Mouse (Mus musculus): ENCODE results near the gene Macrod2.

The Macrod2 gene

GRCm38 (mm10) chr2:141323956-141324460, 928.9 kb downstream of the Macrod2 start:
- TF ChIP-seq GATA4 (IDR thresholded peaks at IDR 0.05; ENCODE audit: insufficient replicate concordance, low read length) = no peak

- no peak for TF ChIP-seq GATA4 (IDR thresholded peaks at IDR 0.05; ENCODE audit: insufficient replicate concordance, low read length)
These were observed 932.2 kb downstream of the Macrod2 start for GRCm38 (mm10) chr2:141327296-141327695.

GRCm38 (mm10) chr2:141337708-141338107, 942.6 kb downstream of the Macrod2 start:
- no peak for TF ChIP-seq GATA4 (IDR thresholded peaks at IDR 0.05; ENCODE audit: insufficient replicate concordance, low read length)

- no peak for TF ChIP-seq GATA4 (IDR thresholded peaks at IDR 0.05; ENCODE audit: insufficient replicate concordance, low read length)
These were observed 949.0 kb downstream of the Macrod2 start for GRCm38 (mm10) chr2:141343988-141344535.

- no peak for TF ChIP-seq GATA4 (IDR thresholded peaks at IDR 0.05; ENCODE audit: insufficient replicate concordance, low read length)
These were observed 957.5 kb downstream of the Macrod2 start for GRCm38 (mm10) chr2:141352623-141353022.

GRCm38 (mm10) chr2:141388632-141389031, 993.5 kb downstream of the Macrod2 start:
- TF ChIP-seq GATA4 (IDR thresholded peaks at IDR 0.05; ENCODE audit: insufficient replicate concordance, low read length) = no peak

- no peak for TF ChIP-seq GATA4 (IDR thresholded peaks at IDR 0.05; ENCODE audit: insufficient replicate concordance, low read length)
These were observed 996.1 kb downstream of the Macrod2 start for GRCm38 (mm10) chr2:141391229-141391628.

GRCm38 (mm10) chr2:141394806-141395205, 999.7 kb downstream of the Macrod2 start:
- no peak for TF ChIP-seq GATA4 (IDR thresholded peaks at IDR 0.05; ENCODE audit: insufficient replicate concordance, low read length)

GRCm38 (mm10) chr2:141408766-141409165, 1013.7 kb downstream of the Macrod2 start:
- TF ChIP-seq GATA4 (IDR thresholded peaks at IDR 0.05; ENCODE audit: insufficient replicate concordance, low read length) = no peak

GRCm38 (mm10) chr2:141416436-141416835, 1021.3 kb downstream of the Macrod2 start:
- TF ChIP-seq GATA4 (IDR thresholded peaks at IDR 0.05; ENCODE audit: insufficient replicate concordance, low read length) = no peak

GRCm38 (mm10) chr2:141416855-141417544, 1021.9 kb downstream of the Macrod2 start:
- no peak for TF ChIP-seq GATA4 (IDR thresholded peaks at IDR 0.05; ENCODE audit: insufficient replicate concordance, low read length)

GRCm38 (mm10) chr2:141419806-141420205, 1024.7 kb downstream of the Macrod2 start:
- no peak for TF ChIP-seq GATA4 (IDR thresholded peaks at IDR 0.05; ENCODE audit: insufficient replicate concordance, low read length)

- TF ChIP-seq GATA4 (IDR thresholded peaks at IDR 0.05; ENCODE audit: insufficient replicate concordance, low read length) = no peak
These were observed 1039.0 kb downstream of the Macrod2 start for GRCm38 (mm10) chr2:141434084-141434483.

- TF ChIP-seq GATA4 (IDR thresholded peaks at IDR 0.05; ENCODE audit: insufficient replicate concordance, low read length) = no peak
These were observed 1039.8 kb downstream of the Macrod2 start for GRCm38 (mm10) chr2:141434731-141435570.

- no peak for TF ChIP-seq GATA4 (IDR thresholded peaks at IDR 0.05; ENCODE audit: insufficient replicate concordance, low read length)
These were observed 1046.8 kb downstream of the Macrod2 start for GRCm38 (mm10) chr2:141441896-141442295.

All from liver, adult (tissue).